Mouse (Mus musculus) liver, embryonic 11.5 days (tissue): ENCODE measurements at regions not wholly inside any gene's neighbourhood (a gene's known extent, or its start where the extent isn't known, plus 50 kb on each side); places are given as distances from the start of the nearest gene placed in this dataset.

Experiments used
- ATAC-seq: fragments of 200-750 bp; cut with Nextera tagmentation; replicated peaks from 2 replicates; pipeline ENCODE4 v1.8.0; 2017; ENCODE audit warnings: moderate number of reproducible peaks, mild to moderate bottlenecking, moderate TSS enrichment, moderate library complexity; ENCODE audit not compliant: low FRiP score
- DNase-seq: peaks from one replicate; pipeline ENCODE4 v3.0.0-alpha.2; 2017; ENCODE audit warnings: low spot score
- H3K27ac ChIP-seq: fragments of 300-500 bp; sonication (generic); 2 replicates; pipeline ENCODE4 v1.5.1; 2014; ENCODE audit warnings: mild to moderate bottlenecking, low read depth, low read length, control low read depth
- H3K27me3 ChIP-seq: fragments of 300-500 bp; sonication (generic); replicated peaks from 2 replicates; pipeline ENCODE4 v1.6.1; 2014; ENCODE audit warnings: low read length, mixed read lengths; ENCODE audit not compliant: control insufficient read depth, insufficient read depth
- H3K36me3 ChIP-seq: fragments of 300-500 bp; sonication (generic); 2 replicates; pipeline ENCODE4 v1.6.1; 2014; ENCODE audit warnings: mild to moderate bottlenecking, low read length, moderate library complexity, mixed read lengths; ENCODE audit not compliant: control insufficient read depth, insufficient read depth
- H3K4me1 ChIP-seq: fragments of 300-500 bp; sonication (generic); replicated peaks from 2 replicates; pipeline ENCODE4 v1.6.1; 2014; ENCODE audit warnings: low read length, mixed read lengths; ENCODE audit not compliant: control insufficient read depth, insufficient read depth
- H3K4me2 ChIP-seq: fragments of 300-500 bp; sonication (generic); 2 replicates; pipeline ENCODE4 v1.6.1; 2014; ENCODE audit warnings: mild to moderate bottlenecking, control low read depth, moderate library complexity
- H3K4me3 ChIP-seq: fragments of 300-500 bp; sonication (generic); 2 replicates; pipeline ENCODE4 v1.5.1; 2014; ENCODE audit warnings: low read depth, low read length, control low read depth
- H3K9ac ChIP-seq: fragments of 300-500 bp; sonication (generic); 2 replicates; pipeline ENCODE4 v1.6.1; 2014; ENCODE audit warnings: low read depth, low read length, control low read depth
- H3K9me3 ChIP-seq: fragments of 300-500 bp; sonication (generic); 2 replicates; pipeline ENCODE4 v1.6.1; 2016; ENCODE audit warnings: low read length, inconsistent platforms, mixed read lengths; ENCODE audit not compliant: control insufficient read depth
- WGBS: fragments of 180-500 bp; shearing (Covaris S2); extraction: QIAGEN DNeasy Blood & Tissue Kit; methylation state at CpG from one replicate; pipeline ENCODE4 v1.1.7; 2014; 5-methylcytosine and 5-hydroxymethylcytosine counted together

DNA sequence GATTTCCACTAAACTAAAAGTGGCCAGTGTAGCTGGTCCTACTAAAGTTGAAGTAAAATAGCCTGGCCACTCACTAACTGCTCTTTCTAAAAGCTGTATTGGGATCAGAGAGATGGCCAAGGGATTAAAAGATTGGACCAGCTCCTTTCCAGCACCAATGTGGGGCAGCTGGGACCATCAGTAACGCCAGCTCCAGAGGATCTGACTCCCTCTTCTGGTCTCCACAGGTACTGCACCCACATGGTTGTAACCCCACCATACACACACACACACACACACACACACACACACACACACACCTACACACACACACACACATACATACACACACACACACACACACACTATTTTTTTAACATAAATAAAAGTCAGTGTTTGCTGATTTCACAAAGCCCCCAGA is 122.1 kb upstream of the Topaz1 start:
- Histone ChIP-seq H3K27me3 (peaks cover 6% of the 10 kb centered on the region), H3K4me1 (no peaks in the 10 kb centered on the region), H3K4me3 (no peak overlapping the region), H3K4me2 (no peak overlapping the region), H3K9ac (no peak overlapping the region), H3K36me3 (no peaks in the 10 kb centered on the region), H3K9me3 (no peaks in the 10 kb centered on the region), H3K27ac (no peak overlapping the region)
- DNase-seq (no peak), ATAC-seq (no peak)
- 71% methylated on average over 1 of the region's 1 CpGs for WGBS

GRCm38 (mm10) chr9:122626346-122626745 is 120.8 kb upstream of the Topaz1 start:
- Histone ChIP-seq H3K9me3 (no peaks in the 10 kb centered on the region), H3K36me3 (no peaks in the 10 kb centered on the region), H3K4me2 (no peak overlapping the region), H3K27me3 (peaks cover 6% of the 10 kb centered on the region), H3K4me3 (no peak overlapping the region), H3K4me1 (no peaks in the 10 kb centered on the region), H3K27ac (no peak overlapping the region), H3K9ac (no peak overlapping the region)
- 76% methylated on average over 6 of the region's 6 CpGs for WGBS
- DNase-seq (no peak), ATAC-seq (no peak)

DNA sequence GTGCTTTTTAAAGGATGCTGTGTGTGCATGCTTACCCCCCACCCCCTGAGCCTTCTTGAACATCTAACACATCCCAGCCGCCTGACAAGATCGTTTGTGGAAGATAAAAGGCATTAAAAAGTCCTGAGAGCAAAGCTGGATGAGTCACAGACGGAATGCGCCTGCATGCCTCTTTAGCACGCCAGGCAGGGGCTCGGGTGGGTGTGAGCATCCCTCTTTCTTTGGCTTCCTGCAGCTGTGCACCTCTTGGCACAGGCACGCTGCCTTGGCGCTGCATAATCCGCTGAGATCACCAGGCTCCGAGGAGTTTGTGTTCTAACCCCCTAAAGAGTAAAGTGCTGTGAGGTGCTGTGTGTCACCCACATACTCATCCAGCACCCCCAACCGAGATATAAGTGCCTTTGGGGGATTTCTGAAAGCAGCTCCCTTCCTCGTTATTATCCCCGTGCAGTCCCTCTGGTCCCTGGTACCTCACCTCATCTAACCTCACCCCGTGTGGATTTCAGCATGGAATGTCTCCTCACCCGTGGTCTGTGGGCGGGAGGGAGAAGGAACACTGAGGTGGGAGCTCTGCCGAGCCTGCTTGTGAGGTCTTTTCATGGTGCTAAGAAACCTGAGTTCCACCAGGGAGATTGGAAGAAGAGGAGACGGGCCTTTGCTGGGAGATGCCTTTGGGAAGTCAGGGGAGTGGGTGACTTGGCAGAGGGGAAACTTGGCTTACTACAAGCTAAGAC is 117.8 kb upstream of the Topaz1 start:
- Histone ChIP-seq H3K9ac (no peak overlapping the region), H3K4me2 (no peak overlapping the region), H3K4me1 (no peaks in the 10 kb centered on the region), H3K27me3 (peaks cover 6% of the 10 kb centered on the region), H3K27ac (no peak overlapping the region), H3K36me3 (no peaks in the 10 kb centered on the region), H3K4me3 (no peak overlapping the region), H3K9me3 (no peaks in the 10 kb centered on the region)
- no peak for DNase-seq
- 20% methylated on average over 18 of the region's 18 CpGs for WGBS
- no peak for ATAC-seq

DNA sequence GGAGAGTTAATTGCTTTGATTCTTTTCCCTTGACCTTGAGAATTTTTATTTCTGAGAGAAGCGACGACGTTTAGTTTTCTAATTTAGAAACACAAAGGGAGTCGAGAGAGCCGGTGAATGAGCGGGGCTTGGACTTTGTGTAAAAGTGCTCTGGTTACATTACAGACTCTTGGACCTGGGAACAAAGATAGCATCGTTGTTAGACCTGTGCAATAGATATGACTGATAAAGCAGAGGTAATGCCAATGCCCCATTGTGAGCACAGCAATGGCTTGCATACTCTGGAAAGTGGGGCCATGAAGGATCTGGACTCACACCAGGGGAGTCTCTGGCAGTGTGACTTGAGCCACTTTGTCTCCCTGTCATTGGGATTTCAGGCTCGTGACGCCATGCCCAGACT is 115.4 kb upstream of the Topaz1 start:
- WGBS = 84% methylated on average over 9 of the region's 9 CpGs

GRCm38 (mm10) chr9:122633484-122633883 is 113.7 kb upstream of the Topaz1 start:
- no peak for DNase-seq
- peaks cover 6% of the 10 kb centered on the region for H3K27me3 ChIP-seq
- H3K9ac ChIP-seq = no peak overlapping the region
- H3K9me3 ChIP-seq = no peaks in the 10 kb centered on the region
- H3K27ac ChIP-seq = no peak overlapping the region
- no peak for ATAC-seq
- no peaks in the 10 kb centered on the region for H3K36me3 ChIP-seq
- H3K4me3 ChIP-seq = no peak overlapping the region
- H3K4me1 ChIP-seq = no peaks in the 10 kb centered on the region
- H3K4me2 ChIP-seq = no peak overlapping the region
- WGBS = 78% methylated on average over 1 of the region's 1 CpGs

More for the DNA sequence above, 115.4 kb upstream of the Topaz1 start:
- Histone ChIP-seq H3K9ac (no peak overlapping the region), H3K4me2 (no peak overlapping the region), H3K36me3 (no peaks in the 10 kb centered on the region), H3K27ac (no peak overlapping the region), H3K4me1 (no peaks in the 10 kb centered on the region), H3K9me3 (no peaks in the 10 kb centered on the region), H3K4me3 (no peak overlapping the region), H3K27me3 (peaks cover 6% of the 10 kb centered on the region)
- no peak for DNase-seq
- no peak for ATAC-seq

GRCm38 (mm10) chr9:122635138-122635964 is 111.8 kb upstream of the Topaz1 start:
- no peak overlapping the region for H3K27ac ChIP-seq
- no peaks in the 10 kb centered on the region for H3K27me3 ChIP-seq
- H3K9me3 ChIP-seq = no peaks in the 10 kb centered on the region
- no peak for DNase-seq
- no peak for ATAC-seq
- H3K4me3 ChIP-seq = no peak overlapping the region
- 57% methylated on average over 10 of the region's 10 CpGs for WGBS
- H3K9ac ChIP-seq = no peak overlapping the region
- H3K36me3 ChIP-seq = no peaks in the 10 kb centered on the region
- H3K4me1 ChIP-seq = no peaks in the 10 kb centered on the region
- no peak overlapping the region for H3K4me2 ChIP-seq

DNA sequence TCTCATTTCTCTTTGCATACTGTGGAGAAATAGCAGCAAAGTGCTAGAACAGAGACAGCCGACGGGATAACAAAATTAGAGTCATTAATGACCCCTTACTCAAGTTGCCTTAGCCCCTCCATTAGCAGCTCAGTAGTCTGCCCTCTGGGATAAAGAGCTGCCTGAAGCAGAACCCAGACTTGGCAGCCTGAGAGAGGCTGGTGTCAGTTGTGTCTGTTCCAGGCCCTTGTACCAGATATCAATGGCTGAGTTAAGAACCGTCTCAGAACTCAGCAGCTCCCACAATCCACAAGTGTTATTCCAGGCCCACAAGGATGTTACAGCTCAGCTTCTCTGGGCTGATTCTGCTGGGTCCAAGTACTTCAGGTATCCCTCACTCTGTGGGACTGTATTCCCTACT is 109.6 kb upstream of the Topaz1 start:
- ATAC-seq (no peak), DNase-seq (no peak)
- Histone ChIP-seq H3K4me1 (no peaks in the 10 kb centered on the region), H3K27ac (no peak overlapping the region), H3K4me3 (no peak overlapping the region), H3K27me3 (no peaks in the 10 kb centered on the region), H3K9me3 (no peaks in the 10 kb centered on the region), H3K4me2 (no peak overlapping the region), H3K36me3 (no peaks in the 10 kb centered on the region), H3K9ac (no peak overlapping the region)
- 57% methylated on average over 3 of the region's 3 CpGs for WGBS

GRCm38 (mm10) chr9:122639239-122639638 is 107.9 kb upstream of the Topaz1 start:
- DNase-seq (no peak), ATAC-seq (no peak)
- H3K9me3 ChIP-seq = no peaks in the 10 kb centered on the region
- no peaks in the 10 kb centered on the region for H3K36me3 ChIP-seq
- H3K27ac ChIP-seq = no peak overlapping the region
- no peak overlapping the region for H3K4me3 ChIP-seq
- no peaks in the 10 kb centered on the region for H3K4me1 ChIP-seq
- 77% methylated on average over 4 of the region's 4 CpGs for WGBS
- H3K4me2 ChIP-seq = no peak overlapping the region
- no peaks in the 10 kb centered on the region for H3K27me3 ChIP-seq
- no peak overlapping the region for H3K9ac ChIP-seq

- ATAC-seq = no peak
- WGBS = 51% methylated on average over 7 of the region's 7 CpGs
Measured at GRCm38 (mm10) chr9:122642913-122643312, 104.2 kb upstream of the Topaz1 start.

More at GRCm38 (mm10) chr9:122642913-122643312, 104.2 kb upstream of the Topaz1 start:
- Histone ChIP-seq H3K9ac (no peak overlapping the region), H3K4me3 (no peak overlapping the region), H3K4me2 (no peak overlapping the region), H3K27ac (no peak overlapping the region), H3K36me3 (no peaks in the 10 kb centered on the region), H3K9me3 (no peaks in the 10 kb centered on the region), H3K4me1 (no peaks in the 10 kb centered on the region), H3K27me3 (no peaks in the 10 kb centered on the region)
- DNase-seq = no peak
